Mouse (Mus musculus) megakaryocyte, adult 5-6 weeks (primary cell): ENCODE results near the gene Olfr1487. TPM values are rescaled to one million over a fixed set of nuclear protein-coding genes. Genes with fewer than 3 reads are reported as not detected.
"Not testable (repeated sequence)": the region's sequence is repeated elsewhere in the genome, so short reads cannot be mapped to it uniquely, and the experiment has no call there.

Experiments used
- ATAC-seq: 2 replicates; pipeline ENCODE4 v1.8.0; 2016; ENCODE audit warnings: mild to moderate bottlenecking, inconsistent platforms; ENCODE audit not compliant: poor library complexity, severe bottlenecking
- total RNA-seq, 2 experiments: library from RNA; stranded (forward) in 1 of 2; stranded (reverse) in 1 of 2; fragments of 153-499, 151-499 nt in 1 of 2; fragments of 221-1000, 200-1000 nt in 1 of 2; gene quantifications; 2 replicates each; pipeline versions ENCODE4 v1.2.3 to v1.2.4; 2015 to 2017

The Olfr1487 gene
- total RNA-seq (2015) (not detected in 2 replicates), total RNA-seq (2017) (not detected in 2 replicates)

- ATAC-seq = not testable (repeated sequence)
Measured at GRCm38 (mm10) chr19:13617075-13617474, at the start of gene Olfr1487. Gene Olfr1487, plus strand, starts transcription at chr19:13617375.

DNA sequence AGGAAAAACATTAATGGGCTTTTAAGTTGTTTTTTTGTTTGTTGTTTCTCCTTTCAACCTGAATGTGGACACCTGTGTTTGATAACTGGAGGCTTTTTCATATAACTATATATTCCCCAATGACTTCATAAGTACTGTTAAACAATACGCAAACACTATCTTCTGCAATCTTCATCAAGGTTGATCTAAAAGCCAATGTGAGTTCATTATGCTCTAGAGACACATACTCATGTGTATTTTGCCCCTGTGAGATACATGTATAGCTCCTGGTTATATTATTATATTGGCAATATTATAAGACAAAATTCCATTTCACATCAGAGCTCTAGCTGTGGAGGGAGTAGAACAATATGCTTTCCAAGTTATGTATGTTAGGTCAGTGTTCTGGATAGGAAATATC is 34.0 kb upstream of the Olfr1487 start, which contains the start of gene Olfr1484:
TSS of gene Olfr1484 (plus strand) at position 301 of the 400 bp plus-strand sequence.
- no peak for ATAC-seq

GRCm38 (mm10) chr19:13631321-13631720 is 14.1 kb downstream of the Olfr1487 start, which contains the start of gene Olfr1489:
Gene Olfr1489, plus strand, starts transcription at chr19:13631621.
- ATAC-seq = no peak

GRCm38 (mm10) chr19:13650791-13651190 is 33.6 kb downstream of the Olfr1487 start, which contains the start of gene Olfr1490:
Gene Olfr1490, plus strand, starts transcription at chr19:13651091.
- no peak for ATAC-seq

Other genes with a start within 250 kb of the Olfr1487 start
- not detected in 2 replicates for gene Olfr1469, start 209.5 kb upstream of the Olfr1487 start, total RNA-seq (2015)
- gene Olfr1469, start 209.5 kb upstream of the Olfr1487 start, total RNA-seq (2017) = not detected in 2 replicates
- not detected in 2 replicates for gene Olfr1471, start 174.0 kb upstream of the Olfr1487 start, total RNA-seq (2015)
- not detected in 2 replicates for gene Olfr1471, start 174.0 kb upstream of the Olfr1487 start, total RNA-seq (2017)
- gene Olfr1472, start 161.3 kb upstream of the Olfr1487 start, total RNA-seq (2015) = not detected in 2 replicates
- not detected in 2 replicates for gene Olfr1472, start 161.3 kb upstream of the Olfr1487 start, total RNA-seq (2017)
- not detected in 2 replicates for gene Olfr1474, start 147.8 kb upstream of the Olfr1487 start, total RNA-seq (2015)
- gene Olfr1474, start 147.8 kb upstream of the Olfr1487 start, total RNA-seq (2017) = not detected in 2 replicates
- gene Olfr1475, start 137.2 kb upstream of the Olfr1487 start, total RNA-seq (2015) = not detected in 2 replicates
- gene Olfr1475, start 137.2 kb upstream of the Olfr1487 start, total RNA-seq (2017) = not detected in 2 replicates
- gene Olfr1477, start 116.8 kb upstream of the Olfr1487 start, total RNA-seq (2015) = not detected in 2 replicates
- not detected in 2 replicates for gene Olfr1477, start 116.8 kb upstream of the Olfr1487 start, total RNA-seq (2017)
- not detected in 2 replicates for gene Olfr1480, start 89.5 kb upstream of the Olfr1487 start, total RNA-seq (2015)
- not detected in 2 replicates for gene Olfr1480, start 89.5 kb upstream of the Olfr1487 start, total RNA-seq (2017)
- not detected in 2 replicates for gene Olfr1484, start 33.9 kb upstream of the Olfr1487 start, total RNA-seq (2015)
- gene Olfr1484, start 33.9 kb upstream of the Olfr1487 start, total RNA-seq (2017) = not detected in 2 replicates
- gene Olfr1489, start 14.2 kb downstream of the Olfr1487 start, total RNA-seq (2015) = not detected in 2 replicates
- not detected in 2 replicates for gene Olfr1489, start 14.2 kb downstream of the Olfr1487 start, total RNA-seq (2017)
- gene Olfr1490, start 33.7 kb downstream of the Olfr1487 start, total RNA-seq (2015) = not detected in 2 replicates
- not detected in 2 replicates for gene Olfr1490, start 33.7 kb downstream of the Olfr1487 start, total RNA-seq (2017)
- not detected in 2 replicates for gene Olfr1491, start 79.9 kb downstream of the Olfr1487 start, total RNA-seq (2015)
- not detected in 2 replicates for gene Olfr1491, start 79.9 kb downstream of the Olfr1487 start, total RNA-seq (2017)
- not detected in 2 replicates for gene Olfr1493-ps1, start 105.9 kb downstream of the Olfr1487 start, total RNA-seq (2015)
- not detected in 2 replicates for gene Olfr1493-ps1, start 105.9 kb downstream of the Olfr1487 start, total RNA-seq (2017)
- not detected in 2 replicates for gene Olfr1494, start 122.4 kb downstream of the Olfr1487 start, total RNA-seq (2015)
- gene Olfr1494, start 122.4 kb downstream of the Olfr1487 start, total RNA-seq (2017) = not detected in 2 replicates
- not detected in 2 replicates for gene Olfr1495, start 147.2 kb downstream of the Olfr1487 start, total RNA-seq (2015)
- not detected in 2 replicates for gene Olfr1495, start 147.2 kb downstream of the Olfr1487 start, total RNA-seq (2017)
- not detected in 2 replicates for gene Olfr1496, start 160.5 kb downstream of the Olfr1487 start, total RNA-seq (2015)
- gene Olfr1496, start 160.5 kb downstream of the Olfr1487 start, total RNA-seq (2017) = not detected in 2 replicates
- not detected in 2 replicates for gene Olfr1497, start 180.8 kb downstream of the Olfr1487 start, total RNA-seq (2015)
- not detected in 2 replicates for gene Olfr1497, start 180.8 kb downstream of the Olfr1487 start, total RNA-seq (2017)
- gene Olfr1499, start 202.1 kb downstream of the Olfr1487 start, total RNA-seq (2015) = not detected in 2 replicates
- not detected in 2 replicates for gene Olfr1499, start 202.1 kb downstream of the Olfr1487 start, total RNA-seq (2017)
- gene Olfr1500, start 213.1 kb downstream of the Olfr1487 start, total RNA-seq (2015) = not detected in 2 replicates
- not detected in 2 replicates for gene Olfr1500, start 213.1 kb downstream of the Olfr1487 start, total RNA-seq (2017)
- not detected in 2 replicates for gene Olfr1501, start 233.3 kb downstream of the Olfr1487 start, total RNA-seq (2015)
- not detected in 2 replicates for gene Olfr1501, start 233.3 kb downstream of the Olfr1487 start, total RNA-seq (2017)
- not detected in 2 replicates for gene Olfr1502, start 244.4 kb downstream of the Olfr1487 start, total RNA-seq (2015)
- not detected in 2 replicates for gene Olfr1502, start 244.4 kb downstream of the Olfr1487 start, total RNA-seq (2017)